Mouse (Mus musculus) myocyte (in vitro differentiated cells): ENCODE measurements around the gene Pdss2. TPM values are rescaled to one million over a fixed set of nuclear protein-coding genes. Genes with fewer than 3 reads are reported as not detected.

Source experiments
- H3K27me3 ChIP-seq: one replicate; pipeline ENCODE4 v1.6.1; 2011; ENCODE audit not compliant: control insufficient read depth, insufficient read depth, insufficient read length
- H3K36me3 ChIP-seq: one replicate; pipeline ENCODE4 v1.6.1; 2011; ENCODE audit not compliant: control insufficient read depth, insufficient read depth
- H3K4me2 ChIP-seq: one replicate; pipeline ENCODE4 v1.6.1; 2011; ENCODE audit warnings: low read depth, control low read depth
- H3K4me3 ChIP-seq: one replicate; pipeline ENCODE4 v1.5.1; 2011; ENCODE audit warnings: mild to moderate bottlenecking, control low read depth, moderate library complexity
- H3K79me2 ChIP-seq: one replicate; pipeline ENCODE4 v1.6.1; 2011; ENCODE audit not compliant: control insufficient read depth, insufficient read depth
- H3ac ChIP-seq: one replicate; pipeline ENCODE4 v1.6.1; 2011; ENCODE audit not compliant: control insufficient read depth, insufficient read length
- CEBPB ChIP-seq: IDR thresholded peaks from 2 replicates; pipeline ENCODE4 v1.6.1; 2011; ENCODE audit warnings: mild to moderate bottlenecking, moderate library complexity; ENCODE audit not compliant: poor library complexity, insufficient read depth, severe bottlenecking
- E2F4 ChIP-seq: IDR thresholded peaks from one replicate; pipeline ENCODE4 v1.6.1; 2011; ENCODE audit warnings: mild to moderate bottlenecking, control low read depth, moderate library complexity; ENCODE audit not compliant: insufficient read depth
- MAX ChIP-seq: IDR thresholded peaks from one replicate; pipeline ENCODE4 v1.6.1; 2011; ENCODE audit warnings: low read depth, mild to moderate bottlenecking, control low read depth
- MYOD1 ChIP-seq, 3 experiments: IDR thresholded peaks; one replicate each; pipeline ENCODE4 v1.6.1; 2011; ENCODE audit warnings: control low read depth in 2 of 3, low read depth in 2 of 3, mild to moderate bottlenecking in 2 of 3, moderate library complexity in 1 of 3; ENCODE audit not compliant: insufficient read length in 2 of 3, control insufficient read depth in 1 of 3
- MYOG ChIP-seq, 3 experiments: IDR thresholded peaks; one replicate each; pipeline ENCODE4 v1.6.1; 2011; ENCODE audit warnings: control low read depth in 2 of 3, low read depth in 2 of 3, mild to moderate bottlenecking in 2 of 3; ENCODE audit not compliant: insufficient read length in 2 of 3, control insufficient read depth in 1 of 3, insufficient read depth in 1 of 3
- POLR2A ChIP-seq: IDR thresholded peaks from one replicate; pipeline ENCODE4 v1.6.1; 2011; ENCODE audit warnings: low read depth, mild to moderate bottlenecking, control low read depth, moderate library complexity; ENCODE audit not compliant: insufficient read length
- POLR2AphosphoS2 ChIP-seq: IDR thresholded peaks from one replicate; pipeline ENCODE4 v1.6.1; 2011; ENCODE audit warnings: low read depth, control low read depth; ENCODE audit not compliant: insufficient read length
- REST ChIP-seq: IDR thresholded peaks from one replicate; pipeline ENCODE4 v1.6.1; 2011; ENCODE audit warnings: mild to moderate bottlenecking, control low read depth, moderate library complexity; ENCODE audit not compliant: insufficient read depth, insufficient read length
- SRF ChIP-seq: IDR thresholded peaks from one replicate; pipeline ENCODE4 v1.6.1; 2011; ENCODE audit warnings: low read depth; ENCODE audit not compliant: control insufficient read depth, insufficient read length
- TCF12 ChIP-seq: IDR thresholded peaks from one replicate; pipeline ENCODE4 v1.6.1; 2011; ENCODE audit warnings: mild to moderate bottlenecking, control low read depth; ENCODE audit not compliant: poor library complexity, insufficient read depth, severe bottlenecking
- TCF3 ChIP-seq: IDR thresholded peaks from one replicate; pipeline ENCODE4 v1.6.1; 2011; ENCODE audit warnings: low read depth, control low read depth; ENCODE audit not compliant: insufficient read length
- USF1 ChIP-seq: IDR thresholded peaks from one replicate; pipeline ENCODE4 v1.6.1; 2011; ENCODE audit warnings: low read depth, mild to moderate bottlenecking, control low read depth, moderate library complexity
- polyA plus RNA-seq: library from polyadenylated mRNA; unstranded; fragments of >200 nt; fragmentation: generic; extraction: Trizol; gene quantifications from one replicate; pipeline ENCODE4 v1.2.1, GENCODE M21; 2012; ENCODE audit warnings: missing spikeins

Pdss2 gene
- polyA plus RNA-seq, 1 experiment = 8.5 TPM

DNA sequence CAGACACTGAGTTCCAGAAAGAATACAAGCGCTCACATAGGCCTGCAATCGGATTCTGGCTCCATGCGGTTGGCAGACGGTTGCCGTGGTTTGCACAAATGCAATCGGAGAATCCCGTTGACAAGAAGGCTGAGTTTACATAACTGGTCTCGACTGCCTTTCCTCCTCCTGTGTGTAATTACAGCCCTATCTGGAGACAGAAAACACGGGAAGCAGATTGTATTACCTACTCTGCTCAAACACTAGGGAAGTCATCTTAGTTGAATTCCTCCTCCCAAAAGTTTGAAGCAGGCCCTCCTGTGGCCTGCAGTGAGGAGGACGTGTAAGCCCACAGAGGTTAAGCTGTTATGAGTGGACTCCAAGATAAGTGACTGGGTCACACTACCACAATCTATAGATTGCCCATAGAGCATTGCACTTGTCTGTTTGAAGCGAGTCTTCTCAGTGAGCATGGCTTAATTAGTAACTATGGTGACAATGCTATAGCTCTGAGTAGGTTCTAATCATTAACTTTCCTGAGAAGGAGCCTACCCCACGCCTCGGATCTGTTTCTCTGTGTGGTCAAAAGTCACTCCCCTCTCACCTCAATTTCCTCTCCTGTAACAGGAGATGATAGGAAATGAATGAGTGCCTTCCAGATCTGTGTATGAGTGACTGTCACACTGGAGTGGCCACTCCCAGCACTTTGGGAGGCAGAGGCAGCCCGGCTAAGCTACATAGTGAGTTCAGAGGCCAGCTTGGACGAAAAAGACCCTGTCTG lies 219.9 kb downstream of the Pdss2 start:
- Histone ChIP-seq H3K79me2 (no peaks in the 10 kb centered on the region), H3K4me3 (no peak overlapping the region), H3K27me3 (no peaks in the 10 kb centered on the region), H3ac (no peak overlapping the region), H3K36me3 (no peaks in the 10 kb centered on the region), H3K4me2 (no peak overlapping the region)
- no peak for TF ChIP-seq CEBPB
- TF ChIP-seq REST = no peak
- no peak for TF ChIP-seq MYOG (IDR thresholded peaks at IDR 0.05; ENCODE audit: control insufficient read depth in 1 of 3, insufficient read depth in 1 of 3, insufficient read length in 2 of 3, low read depth in 2 of 3)
- TF ChIP-seq MYOD1 (IDR thresholded peaks at IDR 0.05; ENCODE audit: control insufficient read depth in 1 of 3, insufficient read length in 2 of 3, low read depth in 2 of 3) = no peak
- TF ChIP-seq TCF12 = no peak
- TF ChIP-seq E2F4 = no peak

GRCm38 (mm10) chr10:43448656-43449055 lies 227.4 kb downstream of the Pdss2 start:
- Histone ChIP-seq H3K36me3 (no peaks in the 10 kb centered on the region), H3ac (no peak overlapping the region), H3K4me2 (no peak overlapping the region), H3K79me2 (no peaks in the 10 kb centered on the region), H3K4me3 (no peak overlapping the region), H3K27me3 (no peaks in the 10 kb centered on the region)
- TF ChIP-seq MYOD1 (IDR thresholded peaks at IDR 0.05; ENCODE audit: control insufficient read depth in 1 of 3, insufficient read length in 2 of 3, low read depth in 2 of 3) = no peak
- TF ChIP-seq USF1 = no peak
- no peak for TF ChIP-seq MYOG (IDR thresholded peaks at IDR 0.05; ENCODE audit: control insufficient read depth in 1 of 3, insufficient read depth in 1 of 3, insufficient read length in 2 of 3, low read depth in 2 of 3)
- no peak for TF ChIP-seq POLR2A
- TF ChIP-seq MAX = no peak

GRCm38 (mm10) chr10:43451848-43452662 lies 230.8 kb downstream of the Pdss2 start:
- TF ChIP-seq REST (no peak), POLR2A (no peak), MAX (no peak), CEBPB (no peak), SRF (no peak), TCF12 (no peak), USF1 (no peak), TCF3 (no peak), MYOD1 (IDR thresholded peaks at IDR 0.05; ENCODE audit: control insufficient read depth in 1 of 3, insufficient read length in 2 of 3, low read depth in 2 of 3) (no peak), MYOG (IDR thresholded peaks at IDR 0.05; ENCODE audit: control insufficient read depth in 1 of 3, insufficient read depth in 1 of 3, insufficient read length in 2 of 3, low read depth in 2 of 3) (no peak)
- Histone ChIP-seq H3K4me3 (no peak overlapping the region), H3K36me3 (no peaks in the 10 kb centered on the region), H3K79me2 (no peaks in the 10 kb centered on the region), H3ac (no peak overlapping the region), H3K27me3 (no peaks in the 10 kb centered on the region), H3K4me2 (peak overlapping the region; percentile 72)

GRCm38 (mm10) chr10:43452663-43452996 lies 231.3 kb downstream of the Pdss2 start:
- H3K4me2 ChIP-seq = peak overlapping the region; percentile 72
- H3K4me3 ChIP-seq = no peak overlapping the region
- H3K36me3 ChIP-seq = no peaks in the 10 kb centered on the region
- no peak for TF ChIP-seq MYOD1 (IDR thresholded peaks at IDR 0.05; ENCODE audit: control insufficient read depth in 1 of 3, insufficient read length in 2 of 3, low read depth in 2 of 3)
- TF ChIP-seq TCF12 = no peak
- no peaks in the 10 kb centered on the region for H3K27me3 ChIP-seq
- H3K79me2 ChIP-seq = no peaks in the 10 kb centered on the region
- no peak overlapping the region for H3ac ChIP-seq

GRCm38 (mm10) chr10:43454219-43454618 lies 232.9 kb downstream of the Pdss2 start:
- Histone ChIP-seq H3ac (no peak overlapping the region), H3K36me3 (no peaks in the 10 kb centered on the region), H3K27me3 (no peaks in the 10 kb centered on the region), H3K4me2 (no peak overlapping the region), H3K4me3 (no peak overlapping the region), H3K79me2 (no peaks in the 10 kb centered on the region)
- TF ChIP-seq MYOG (IDR thresholded peaks at IDR 0.05; ENCODE audit: control insufficient read depth in 1 of 3, insufficient read depth in 1 of 3, insufficient read length in 2 of 3, low read depth in 2 of 3) = no peak
- TF ChIP-seq MAX = no peak
- no peak for TF ChIP-seq SRF
- no peak for TF ChIP-seq TCF12
- TF ChIP-seq REST = no peak
- no peak for TF ChIP-seq USF1
- no peak for TF ChIP-seq CEBPB
- TF ChIP-seq MYOD1 (IDR thresholded peaks at IDR 0.05; ENCODE audit: control insufficient read depth in 1 of 3, insufficient read length in 2 of 3, low read depth in 2 of 3) = no peak
- no peak for TF ChIP-seq E2F4
- no peak for TF ChIP-seq TCF3
- TF ChIP-seq POLR2A = no peak
- TF ChIP-seq POLR2AphosphoS2 = no peak
